Comparison of ENCODE assay signal across 8 mouse cellular contexts in genomic region chr4:129500607-129501566, GRCm38 (mm10). TPM values are rescaled to one million over a fixed set of nuclear protein-coding genes. Genes with fewer than 3 reads are reported as not detected.
DNase-seq lines count a peak whose midpoint lies in the region; ATAC-seq and TF ChIP-seq lines count a peak whose summit lies in the region.

No protein-coding gene starts in this region.

- DNase-seq in cerebellum, postnatal 4 days (ENCODE audit: low spot score in 2 of 2) = peak; percentile 61 to 72
- peak; percentile 88 for DNase-seq in gastrocnemius, adult 2 months
- DNase-seq in left cerebral cortex, postnatal 36 days (ENCODE audit: low spot score in 2 of 2) = peak; percentile 64 to 73
- DNase-seq in mesoderm, embryonic 11.5 days (ENCODE audit: low read depth, low spot score) = peak; percentile 87
- peak; percentile 75 for DNase-seq in right cerebral cortex, postnatal 25 days
- DNase-seq in yolk sac, embryonic 10.5 days (ENCODE audit: low spot score) = peak; percentile 99

- H3K4me2 ChIP-seq in hindbrain, embryonic 16.5 days (ENCODE audit: low read length) = peak overlapping the region; percentile 92

- peak; percentile 63 for ATAC-seq in activated CD4-positive, CD25-positive, alpha-beta regulatory T cell, adult 4 months
- ATAC-seq in hindbrain, embryonic 16.5 days = peak; percentile 86

- peaks cover 19% of the 10 kb centered on the region for H3K4me1 ChIP-seq in hindbrain, embryonic 16.5 days (ENCODE audit: control insufficient read depth, insufficient read depth, low read depth, low read length)

- intact Hi-C loops in gastrocnemius, adult 2 months (cut with DNase I) = no loop called here
- intact Hi-C loops in left cerebral cortex, postnatal 36 days (cut with DNase I) = no loop called here

- no peaks in the 10 kb centered on the region for H3K36me3 ChIP-seq in hindbrain, embryonic 16.5 days (ENCODE audit: control insufficient read depth, insufficient read depth, low read length)

- no peaks in the 10 kb centered on the region for H3K27me3 ChIP-seq in hindbrain, embryonic 16.5 days (replicated peaks; ENCODE audit: control insufficient read depth, insufficient read depth, low read length)

- TF ChIP-seq CTCF in gastrocnemius, adult 2 months (IDR thresholded peaks at IDR 0.05) = no peak

- H3K9me3 ChIP-seq in hindbrain, embryonic 16.5 days (ENCODE audit: control insufficient read depth, low read length) = no peaks in the 10 kb centered on the region

- peak overlapping the region; percentile 72 for H3K9ac ChIP-seq in hindbrain, embryonic 16.5 days (ENCODE audit: low read depth, low read length)

- H3K27ac ChIP-seq in gastrocnemius, adult 2 months = peak overlapping the region; percentile 91
- H3K27ac ChIP-seq in hindbrain, embryonic 16.5 days (ENCODE audit: low read depth, low read length) = peak overlapping the region; percentile 81

- under 1% methylated on average over 48 of the region's 49 CpGs for WGBS in hindbrain, embryonic 16.5 days

- H3K4me3 ChIP-seq in gastrocnemius, adult 2 months = peak overlapping the region; percentile 79
- peak overlapping the region; percentile 61 for H3K4me3 ChIP-seq in hindbrain, embryonic 16.5 days (ENCODE audit: low read length)

RNA-seq across cellular contexts. Expression of gene Fam229a, which starts 9.9 kb away (rescaled TPM):
- polyA plus RNA-seq in activated CD4-positive, CD25-positive, alpha-beta regulatory T cell, adult 4 months (2017; shearing (Covaris generic)) = not detected
- total RNA-seq in gastrocnemius, adult 2 months (2021) = not detected
- polyA plus RNA-seq in hindbrain, embryonic 16.5 days (2015; fragmentation: Nextera tagmentation; extraction: Ambion mirVana) = 0.81 and 1.4 TPM in 2 replicates
- not detected for total RNA-seq in left cerebral cortex, postnatal 36 days (2021)

RNA-seq across cellular contexts. Expression of gene Tssk3, which starts 10.1 kb away (rescaled TPM):
- not detected for polyA plus RNA-seq in activated CD4-positive, CD25-positive, alpha-beta regulatory T cell, adult 4 months (2017; shearing (Covaris generic))
- not detected for total RNA-seq in gastrocnemius, adult 2 months (2021)
- polyA plus RNA-seq in hindbrain, embryonic 16.5 days (2015; fragmentation: Nextera tagmentation; extraction: Ambion mirVana) = 0.72 and 0.79 TPM in 2 replicates
- under 1 TPM; 0.42 to 0.52 TPM for total RNA-seq in left cerebral cortex, postnatal 36 days (2021)

RNA-seq across cellular contexts. Expression of gene Marcksl1, which starts 12.5 kb away (rescaled TPM):
- 1 to 10 TPM; 3.6 to 3.8 TPM for polyA plus RNA-seq in activated CD4-positive, CD25-positive, alpha-beta regulatory T cell, adult 4 months (2017; shearing (Covaris generic))
- total RNA-seq in gastrocnemius, adult 2 months (2021) = 1 to 10 TPM in 1 of 2 experiments, under 1 TPM in 1; 0.69 to 1.1 TPM
- polyA plus RNA-seq in hindbrain, embryonic 16.5 days (2015; fragmentation: Nextera tagmentation; extraction: Ambion mirVana) = 1,546 and 1,575 TPM in 2 replicates
- total RNA-seq in left cerebral cortex, postnatal 36 days (2021) = 100 to 1,000 TPM; 150 to 174 TPM

RNA-seq across cellular contexts. Expression of gene Bsdc1, which starts 39.5 kb away (rescaled TPM):
- 10 to 100 TPM; 22.7 to 24.8 TPM for polyA plus RNA-seq in activated CD4-positive, CD25-positive, alpha-beta regulatory T cell, adult 4 months (2017; shearing (Covaris generic))
- total RNA-seq in gastrocnemius, adult 2 months (2021) = 10 to 100 TPM; 34.8 to 36.4 TPM
- polyA plus RNA-seq in hindbrain, embryonic 16.5 days (2015; fragmentation: Nextera tagmentation; extraction: Ambion mirVana) = 34.6 and 37.4 TPM in 2 replicates
- 10 to 100 TPM; 56.3 to 62.4 TPM for total RNA-seq in left cerebral cortex, postnatal 36 days (2021)

RNA-seq across cellular contexts. Expression of gene Hdac1, which starts 41.6 kb away (rescaled TPM):
- polyA plus RNA-seq in activated CD4-positive, CD25-positive, alpha-beta regulatory T cell, adult 4 months (2017; shearing (Covaris generic)) = 100 to 1,000 TPM; 225 to 283 TPM
- total RNA-seq in gastrocnemius, adult 2 months (2021) = 10 to 100 TPM in 1 of 2 experiments, 1 to 10 TPM in 1; 9.1 to 10.6 TPM
- 80.5 and 90.0 TPM in 2 replicates for polyA plus RNA-seq in hindbrain, embryonic 16.5 days (2015; fragmentation: Nextera tagmentation; extraction: Ambion mirVana)
- total RNA-seq in left cerebral cortex, postnatal 36 days (2021) = 10 to 100 TPM; 27.0 to 27.4 TPM

Comparison
In these comparisons a context has a peak if more than half of its experiments do, and no peak if none do; other contexts are left out.
1. Peak in every context shown above with its lines: DNase-seq, ATAC-seq, H3K4me3 ChIP-seq and H3K27ac ChIP-seq.
2. RNA of gene Marcksl1, which starts 12.5 kb away (total RNA-seq): 150 to 174 TPM in left cerebral cortex, postnatal 36 days; 0.69 to 1.1 TPM in gastrocnemius, adult 2 months; every median in the first group is over 10 times any median in the second.